Mouse (Mus musculus) testis, postnatal 14 days (tissue): ENCODE measurements around the gene Mrpl47.
"Not testable (repeated sequence)": the region's sequence is repeated elsewhere in the genome, so short reads cannot be mapped to it uniquely, and the experiment has no call there.

Experiments used
- DNase-seq: peaks from one replicate; pipeline ENCODE4 v3.0.0; 2021; ENCODE audit warnings: low spot score

Mrpl47 gene

DNA sequence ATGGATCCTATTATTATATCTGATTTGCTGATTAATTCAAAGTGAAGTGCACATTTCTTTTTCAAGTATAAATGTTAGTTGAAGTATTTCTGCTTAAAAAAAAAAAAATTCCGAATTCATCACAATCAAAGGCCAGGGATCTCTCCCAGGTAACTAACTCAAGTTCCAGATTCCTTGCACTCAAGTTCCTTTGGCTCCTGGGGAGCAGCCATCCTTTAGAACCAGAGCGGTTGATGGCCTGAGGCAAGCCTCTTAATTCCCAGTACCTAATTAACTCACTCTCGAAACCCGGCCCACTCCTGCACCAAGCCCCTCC is 29.4 kb downstream of the Mrpl47 start:
- DNase-seq = no peak

DNA sequence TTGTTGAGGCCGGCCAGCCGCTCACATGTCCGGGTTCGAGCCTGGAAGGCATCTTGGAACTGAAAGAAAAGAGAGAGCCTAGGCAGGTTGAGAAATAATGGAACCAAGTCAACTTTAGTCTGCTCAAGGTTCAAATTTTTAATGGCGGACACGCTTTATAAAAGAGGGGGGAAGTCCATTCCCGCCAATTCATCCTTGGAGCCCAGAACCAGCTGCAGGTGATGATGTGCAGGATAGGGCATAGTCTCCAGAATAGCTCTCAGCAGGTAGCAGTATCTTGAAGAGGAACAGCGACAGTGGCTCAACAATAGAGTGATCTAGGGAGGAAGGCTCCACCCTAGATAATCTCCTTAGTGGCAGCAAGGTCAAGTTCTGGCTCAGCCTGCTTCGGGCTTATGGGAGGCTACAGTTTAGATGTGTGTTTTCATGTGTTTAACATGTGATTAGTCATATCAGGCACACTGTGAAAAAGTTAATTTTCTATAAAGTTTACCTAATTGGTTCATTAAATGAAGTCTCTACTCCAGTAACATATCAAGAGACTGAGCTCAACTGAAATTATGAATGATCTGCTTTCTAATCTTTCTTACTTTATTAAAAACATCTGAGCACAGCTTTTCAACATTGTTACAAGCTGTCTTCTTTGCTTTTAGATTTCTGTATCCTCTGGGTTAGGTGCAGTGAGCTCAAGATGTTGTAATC is 31.6 kb downstream of the Mrpl47 start, which contains the start of gene Actl6a:
Actl6a (plus strand) TSS at position 652 of the 702 bp plus-strand sequence.
- not testable (repeated sequence) for DNase-seq

DNA sequence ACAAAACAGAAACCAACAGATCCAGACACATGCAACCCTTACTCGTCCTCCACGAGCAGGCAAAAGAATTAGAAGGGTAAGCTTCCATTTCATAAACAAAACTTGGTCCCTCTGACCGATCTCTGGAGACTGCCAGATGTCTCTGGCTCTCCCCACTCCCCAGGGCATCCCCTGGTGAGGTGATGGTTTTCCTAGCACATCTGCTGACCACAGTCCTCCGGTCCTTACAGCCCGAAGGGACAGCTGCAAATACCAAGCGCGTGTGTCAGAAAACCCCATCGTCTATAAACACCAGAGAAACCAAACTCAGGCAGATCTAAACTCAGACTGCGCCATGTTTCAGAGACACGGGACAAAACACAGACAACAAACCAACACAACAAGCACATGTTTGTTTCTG is 32.8 kb downstream of the Mrpl47 start:
- DNase-seq = not testable (repeated sequence)

DNA sequence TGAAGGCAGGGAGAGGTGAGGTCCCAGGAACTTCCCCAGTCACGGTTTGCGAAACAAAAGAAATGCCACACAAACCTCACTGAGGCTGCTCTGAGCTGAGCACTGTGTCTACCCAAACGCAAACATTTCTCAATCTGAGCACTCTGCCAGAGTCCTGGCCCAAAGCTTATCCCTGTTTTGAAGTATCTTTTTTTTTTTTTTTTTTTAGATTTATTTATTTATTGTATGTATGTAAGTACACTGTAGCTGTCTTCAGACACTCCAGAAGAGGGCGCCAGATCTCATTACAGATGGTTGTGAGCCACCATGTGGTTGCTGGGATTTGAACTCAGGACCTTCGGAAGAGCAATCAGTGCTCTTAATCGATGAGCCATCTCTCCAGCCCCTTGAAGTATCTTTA is 33.4 kb downstream of the Mrpl47 start:
- not testable (repeated sequence) for DNase-seq

DNA sequence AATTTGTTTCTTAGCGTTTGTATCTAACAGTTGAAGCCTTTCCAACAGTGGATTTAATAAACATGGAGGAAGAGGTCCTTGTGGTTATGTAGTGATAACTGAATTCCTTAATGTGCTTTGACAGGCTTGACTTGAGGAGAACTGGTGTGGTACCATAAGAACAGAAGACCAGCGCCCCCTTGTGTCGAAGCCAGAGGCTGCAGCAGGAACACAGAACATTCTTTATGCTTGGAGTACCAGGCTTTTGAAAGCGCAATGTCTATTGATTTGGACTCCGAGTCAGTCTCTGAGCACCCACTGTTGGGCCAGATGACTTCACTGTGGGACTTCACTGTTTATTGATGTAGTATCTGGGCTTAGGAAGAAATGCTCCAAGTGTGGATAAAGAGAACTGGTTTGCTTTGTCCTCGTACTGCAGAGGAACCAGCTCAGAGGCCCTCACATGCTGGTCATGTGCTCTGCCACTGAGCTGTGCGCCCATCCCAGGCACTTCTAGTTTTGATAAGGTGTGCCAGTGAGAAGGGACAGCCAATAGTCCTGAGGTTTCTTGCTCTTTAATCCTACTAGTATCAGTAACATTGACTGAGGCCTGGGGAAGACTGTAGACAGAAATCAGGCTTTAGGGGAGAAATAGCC is 39.1 kb downstream of the Mrpl47 start:
- DNase-seq = peak; percentile 74

DNA sequence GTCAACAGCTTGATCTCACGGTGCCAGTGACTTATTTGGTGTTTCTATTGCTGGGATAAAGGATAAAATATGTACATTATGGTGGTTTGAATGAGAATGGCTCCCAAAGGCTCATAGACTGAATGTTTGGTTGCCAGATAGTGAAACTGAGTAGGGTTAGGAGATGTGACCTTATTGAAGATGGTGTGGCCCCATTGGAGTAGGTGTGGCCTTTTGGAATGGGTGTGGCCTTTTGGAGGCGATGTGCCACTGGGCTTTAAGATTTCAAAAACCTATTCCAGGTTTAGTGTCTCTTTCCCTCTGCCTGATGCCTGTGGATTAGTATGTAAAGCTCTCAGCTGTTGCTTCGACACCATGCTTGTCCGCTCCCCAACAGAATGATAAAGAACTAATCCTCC is 41.8 kb downstream of the Mrpl47 start:
- DNase-seq = no peak

DNA sequence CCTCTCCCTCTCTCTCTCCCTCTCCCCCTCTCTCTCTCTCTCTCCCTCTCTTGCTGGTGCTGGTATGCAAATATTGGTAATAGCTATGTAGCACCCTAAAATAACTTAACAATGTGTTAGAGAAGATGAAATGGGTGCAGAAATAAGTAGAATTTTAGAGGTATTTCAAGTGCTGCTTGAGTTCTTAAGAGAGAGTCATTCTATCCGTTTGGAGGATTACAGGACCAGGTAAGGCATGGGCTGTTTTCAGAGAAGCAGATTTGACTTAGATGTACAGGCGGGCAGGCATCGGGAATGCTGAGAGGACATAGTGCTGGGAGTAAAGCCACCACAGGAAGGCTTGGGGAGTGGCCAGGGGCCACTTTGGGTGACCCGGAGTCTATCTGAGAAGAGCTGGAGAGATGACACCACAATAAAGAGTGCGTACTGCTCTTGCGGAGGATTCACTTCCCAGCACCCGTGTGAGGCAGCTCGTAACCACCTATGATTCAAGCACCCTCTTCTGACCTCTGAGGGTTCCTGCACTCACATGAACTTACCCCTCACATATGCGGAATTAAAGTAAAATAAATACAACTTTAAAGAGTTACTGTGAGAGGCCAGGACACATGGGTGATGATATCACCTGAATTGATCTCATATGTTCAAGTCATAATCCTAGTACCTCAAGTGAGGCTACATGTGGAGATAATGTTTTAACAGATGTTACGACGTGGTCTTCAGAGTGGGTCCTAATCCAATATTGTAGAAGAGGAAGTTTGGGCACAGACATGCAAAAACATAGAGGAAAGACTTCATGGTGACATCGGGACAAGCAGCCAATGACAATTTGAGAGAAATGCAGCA is 42.4 kb downstream of the Mrpl47 start:
- no peak for DNase-seq

DNA sequence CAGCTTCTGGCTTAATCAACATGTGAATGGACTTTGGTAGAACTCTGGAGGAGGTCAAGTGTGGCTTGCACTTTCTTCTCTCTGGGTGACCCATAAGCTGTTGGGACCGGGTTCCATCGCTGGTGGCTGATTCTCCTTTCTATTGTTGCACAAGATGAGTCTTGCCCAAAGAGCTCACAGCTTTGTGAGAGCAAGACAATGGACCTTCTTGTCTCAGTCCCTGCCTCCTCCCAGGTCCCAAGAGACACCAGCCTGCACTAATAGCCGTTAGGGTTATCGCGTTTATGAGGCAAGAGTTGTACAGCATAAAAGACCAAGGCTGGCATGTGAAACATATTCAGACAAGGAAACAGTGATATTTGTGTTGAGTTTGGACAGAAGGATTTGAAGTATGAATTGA is 43.2 kb downstream of the Mrpl47 start:
- no peak for DNase-seq

DNA sequence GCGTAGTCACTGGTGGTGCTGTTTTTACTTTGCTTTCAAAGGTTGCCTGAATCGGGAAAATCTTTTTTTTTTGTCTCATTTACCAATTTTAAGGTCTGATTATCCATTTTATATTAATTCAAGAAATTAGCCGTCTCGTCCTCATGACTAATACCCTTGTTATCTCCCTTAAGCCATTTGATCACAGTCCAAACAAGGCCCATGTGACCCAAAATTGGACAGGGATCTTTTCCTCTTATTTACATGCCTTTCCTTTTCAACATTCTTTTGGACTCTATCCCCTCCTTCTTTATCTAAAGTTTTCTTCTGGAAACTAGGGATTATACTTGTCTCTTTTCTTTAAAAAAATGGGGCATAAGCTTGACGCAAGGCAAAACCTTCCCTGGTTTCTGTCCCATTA is 45.6 kb downstream of the Mrpl47 start:
- no peak for DNase-seq

DNA sequence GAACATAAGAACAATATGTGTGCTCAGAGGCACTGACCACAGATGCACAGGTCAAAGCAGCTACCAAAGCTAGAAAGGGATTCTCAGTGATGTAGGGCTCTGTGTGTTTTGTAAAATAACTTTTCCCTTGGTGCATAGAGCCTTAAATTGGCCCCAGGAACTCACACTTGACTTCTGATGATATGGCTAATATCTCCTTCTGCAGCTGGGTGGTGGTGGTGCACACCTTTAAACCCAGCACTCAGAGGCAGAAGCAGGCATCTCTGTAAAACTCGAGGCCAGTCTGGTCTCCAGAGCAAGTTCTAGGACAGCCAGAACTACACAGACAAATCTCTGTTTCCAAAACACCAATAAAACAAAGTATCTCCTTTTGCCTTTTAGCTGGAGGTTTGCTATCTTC is 46.5 kb downstream of the Mrpl47 start:
- DNase-seq = no peak

DNA sequence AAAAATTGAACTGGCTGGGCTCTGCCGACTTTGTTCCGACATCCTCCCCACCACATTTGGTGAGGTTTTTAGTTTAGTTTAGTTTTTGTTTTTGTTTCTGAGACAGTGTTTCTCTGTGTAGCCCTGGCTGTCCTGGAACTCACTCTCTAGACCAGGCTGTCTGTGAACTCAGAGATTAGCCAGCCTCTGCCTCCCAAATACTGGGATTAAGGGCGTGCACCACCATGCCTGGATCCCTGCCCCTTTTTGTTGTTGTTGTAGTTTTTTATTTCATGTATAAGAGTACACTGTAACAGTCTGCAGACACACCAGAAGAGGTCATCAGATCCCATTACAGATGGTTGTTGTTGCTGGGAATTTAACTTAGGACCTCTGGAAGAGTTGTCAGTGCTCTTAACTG is 47.4 kb downstream of the Mrpl47 start:
- no peak for DNase-seq

DNA sequence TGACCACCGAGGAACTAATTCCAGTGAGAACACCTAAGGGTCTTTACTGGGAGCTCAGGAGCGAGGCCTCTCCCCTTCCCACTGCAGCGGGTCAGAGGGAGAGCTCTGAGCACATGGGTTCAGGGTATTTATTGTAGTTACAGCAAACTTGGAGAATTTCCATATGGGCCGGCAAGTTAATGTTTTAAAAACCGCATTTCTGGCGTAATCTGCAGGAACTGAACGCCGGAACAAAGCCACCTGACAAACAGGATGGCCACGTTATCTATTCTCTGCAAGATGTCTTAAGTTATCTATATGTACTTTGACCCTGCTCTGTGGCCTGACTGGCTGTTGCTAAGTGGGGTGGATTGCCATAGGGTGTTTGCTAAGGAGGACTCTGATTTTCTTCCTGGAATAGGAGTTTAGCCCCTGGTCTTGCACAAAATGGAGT is 47.8 kb downstream of the Mrpl47 start:
- DNase-seq = no peak

DNA sequence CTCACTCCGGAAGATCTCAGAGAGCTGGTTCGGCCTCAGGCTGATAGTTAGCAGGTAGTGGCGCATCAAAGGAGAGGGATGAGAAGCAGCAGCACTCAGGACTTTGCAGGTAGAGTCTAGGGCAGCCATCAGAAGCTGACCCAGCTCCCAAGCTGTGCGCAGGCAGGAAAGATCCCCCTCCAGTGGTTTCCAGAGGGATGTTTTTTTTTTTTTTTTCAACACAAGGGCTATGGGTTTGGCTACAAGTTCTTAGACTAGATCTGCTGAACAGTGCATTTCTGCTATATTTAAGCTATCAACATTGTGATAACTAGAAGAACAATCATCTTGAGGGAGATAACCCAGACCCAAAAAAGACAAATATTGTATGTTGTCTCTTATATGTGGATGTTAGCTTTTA is 50.2 kb downstream of the Mrpl47 start:
- DNase-seq = no peak

DNA sequence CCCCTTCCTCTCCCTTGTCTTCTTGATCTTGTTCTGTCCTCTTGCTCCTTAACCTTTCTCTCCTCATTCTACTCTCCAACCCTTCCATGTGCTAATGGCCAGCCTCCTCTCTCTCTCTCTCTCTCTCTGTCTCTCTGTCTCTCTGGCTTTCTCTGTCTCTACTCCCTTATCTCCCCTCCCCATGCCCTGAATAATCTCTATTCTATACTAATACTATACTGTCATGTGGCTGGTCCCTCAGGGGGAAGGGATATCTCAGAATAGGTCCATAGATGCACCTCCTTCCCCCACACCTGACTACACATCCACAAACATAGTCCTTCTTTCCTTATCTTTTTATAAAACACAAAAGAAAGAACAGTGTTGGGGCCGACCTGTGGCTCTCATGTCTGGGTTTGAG is 50.9 kb downstream of the Mrpl47 start:
- no peak for DNase-seq

DNA sequence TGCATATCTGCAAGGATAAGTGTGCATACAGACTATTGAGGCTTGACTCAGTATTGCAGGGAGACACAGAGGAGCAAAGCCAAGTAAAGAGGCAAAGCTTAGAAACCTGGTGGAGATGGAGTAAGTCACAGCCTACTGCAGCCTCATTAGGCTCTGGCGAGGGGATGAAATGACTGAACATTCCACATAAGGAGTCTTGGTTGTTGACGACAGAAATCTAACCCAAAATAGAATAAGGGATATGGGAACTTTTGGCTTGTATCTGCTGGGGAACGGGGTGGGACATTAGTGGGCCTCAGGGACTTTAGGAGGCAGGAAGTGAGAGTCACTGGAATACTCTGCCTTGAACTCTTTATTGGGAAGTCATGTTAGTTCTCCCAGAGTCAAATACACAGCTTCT is 52.8 kb downstream of the Mrpl47 start:
- no peak for DNase-seq

DNA sequence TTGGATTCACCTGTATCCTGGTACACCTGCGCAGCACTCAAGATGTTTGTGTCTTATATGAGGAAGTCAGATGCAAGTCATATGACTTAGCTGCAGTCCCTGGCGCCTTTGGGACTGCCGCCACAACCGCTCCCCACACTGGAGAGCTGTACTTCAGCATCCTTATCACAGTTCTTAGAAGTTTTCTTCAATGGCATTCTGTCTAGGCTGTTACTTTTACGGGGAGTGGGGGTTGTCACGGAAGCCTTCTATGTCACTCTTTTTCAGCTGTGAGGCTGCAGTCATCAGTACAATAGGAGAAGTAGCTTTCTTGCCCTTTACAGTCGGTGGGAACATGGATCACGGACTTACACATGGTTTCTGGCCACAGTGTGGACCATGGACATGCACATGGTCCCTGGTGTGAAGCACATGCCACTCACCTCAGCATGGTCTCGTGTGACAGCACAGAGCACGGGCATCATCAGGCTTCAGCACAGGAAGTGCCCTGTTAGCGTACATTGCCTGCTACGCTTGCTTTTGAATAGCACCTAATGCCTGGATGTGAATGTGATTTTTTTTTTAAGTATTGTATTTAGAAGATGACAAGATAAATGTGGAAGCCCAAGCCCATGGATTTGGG is 54.4 kb downstream of the Mrpl47 start:
- no peak for DNase-seq

DNA sequence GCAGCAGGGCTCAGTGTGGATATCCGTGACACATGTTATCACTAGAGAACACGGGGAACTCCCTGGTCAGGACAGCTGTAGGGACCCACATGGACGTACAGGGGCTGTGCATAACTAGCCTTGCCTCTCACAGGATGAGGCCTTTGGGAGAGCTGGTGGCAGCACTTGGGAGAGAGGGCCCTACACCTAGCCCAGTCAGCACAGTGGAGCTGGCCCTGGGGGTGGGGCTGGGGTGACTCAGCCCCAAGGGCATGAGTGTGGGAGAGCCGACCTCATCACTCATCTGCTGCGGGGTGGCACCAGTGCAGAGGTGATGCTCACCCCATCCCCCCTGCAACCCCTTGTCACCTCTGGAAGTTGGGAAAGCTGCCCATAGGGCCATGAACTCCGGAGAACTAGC is 61.0 kb downstream of the Mrpl47 start:
- DNase-seq = no peak
